Mouse (Mus musculus): ENCODE measurements at regions not wholly inside any gene's neighbourhood (a gene's known extent, or its start where the extent isn't known, plus 50 kb on each side); places are given as distances from the start of the nearest gene placed in this dataset.

DNA sequence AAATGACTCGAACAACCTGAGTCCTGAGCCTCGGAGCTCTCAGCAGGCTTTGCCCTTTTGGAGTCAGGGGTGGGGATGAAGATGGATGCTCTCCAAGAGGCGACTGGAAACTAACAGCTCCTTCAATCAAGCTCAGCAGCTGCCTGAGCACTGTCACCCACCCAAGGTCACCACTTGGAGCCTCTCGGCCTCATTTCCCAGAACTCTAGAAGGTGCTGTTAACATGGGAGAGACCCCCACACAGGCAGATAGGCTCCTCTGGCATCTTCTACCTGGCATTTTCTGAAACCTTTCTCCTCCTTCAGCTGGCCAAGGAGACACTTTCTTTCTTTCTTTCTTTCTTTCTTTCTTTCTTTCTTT lies 67.0 kb upstream of the Noct start:
- H3K4me3 ChIP-seq = no peak overlapping the region
- H3K36me3 ChIP-seq = no peaks in the 10 kb centered on the region
- WGBS = 10% methylated on average over 4 of the region's 4 CpGs
- no peak overlapping the region for H3K27ac ChIP-seq
- H3K27me3 ChIP-seq = no peaks in the 10 kb centered on the region
- 0 out of 2 replicates have a peak overlapping the region, but pooled peaks have one; percentile 36 for H3K9ac ChIP-seq
- no peaks in the 10 kb centered on the region for H3K9me3 ChIP-seq
- H3K4me1 ChIP-seq = peaks cover 30% of the 10 kb centered on the region
- peak overlapping the region; percentile 30 for H3K4me2 ChIP-seq
- no peak for ATAC-seq (ENCODE audit: insufficient number of reproducible peaks, insufficient read depth, low FRiP score, low TSS enrichment, low read depth)

DNA sequence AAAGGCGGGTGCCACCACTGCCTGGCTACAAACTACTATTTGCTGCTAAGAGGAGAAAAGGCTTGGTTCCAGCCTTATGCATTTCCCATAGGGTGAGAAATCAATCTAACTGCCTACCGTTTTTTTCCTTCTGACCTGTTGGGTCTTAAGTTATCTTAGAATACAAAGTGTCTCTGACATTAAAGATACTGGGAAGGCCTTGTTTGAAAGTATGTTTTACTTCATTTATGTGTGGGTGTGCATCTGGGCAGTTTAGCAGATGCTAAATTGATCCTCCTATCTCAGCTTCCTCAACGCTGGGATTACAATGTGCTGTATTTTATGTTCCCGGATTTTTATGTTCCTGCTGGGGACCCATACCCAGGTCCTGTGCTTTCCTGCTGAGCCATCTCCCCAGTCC lies 65.8 kb upstream of the Noct start:
- no peak overlapping the region for H3K9ac ChIP-seq
- no peak for ATAC-seq (ENCODE audit: insufficient number of reproducible peaks, insufficient read depth, low FRiP score, low TSS enrichment, low read depth)
- H3K9me3 ChIP-seq = no peaks in the 10 kb centered on the region
- no peak overlapping the region for H3K4me2 ChIP-seq
- H3K36me3 ChIP-seq = no peaks in the 10 kb centered on the region
- H3K27me3 ChIP-seq = no peaks in the 10 kb centered on the region
- H3K27ac ChIP-seq = no peak overlapping the region
- 66% methylated on average over 4 of the region's 4 CpGs for WGBS
- peaks cover 30% of the 10 kb centered on the region for H3K4me1 ChIP-seq
- H3K4me3 ChIP-seq = no peak overlapping the region

DNA sequence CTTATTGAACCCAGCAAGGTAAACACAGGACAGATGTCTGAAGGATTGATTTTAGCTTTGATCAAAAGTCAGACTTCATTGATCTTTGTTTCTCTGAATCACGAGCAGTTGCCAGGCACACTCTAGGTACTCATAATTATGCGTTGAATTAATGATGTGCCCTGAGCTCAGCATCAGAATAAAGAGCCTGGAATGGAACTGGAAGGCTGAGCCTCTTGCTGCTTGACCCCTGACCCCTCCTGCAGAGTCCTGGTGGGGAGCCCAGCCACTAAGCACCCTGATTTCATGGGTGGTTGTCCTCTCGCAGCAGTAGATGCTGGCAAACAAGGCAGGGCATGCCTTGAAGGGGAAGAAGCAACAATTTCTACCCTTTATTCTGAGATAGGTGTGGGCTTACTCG lies 64.9 kb upstream of the Noct start:
- no peak overlapping the region for H3K9ac ChIP-seq
- no peak overlapping the region for H3K27ac ChIP-seq
- ATAC-seq (ENCODE audit: insufficient number of reproducible peaks, insufficient read depth, low FRiP score, low TSS enrichment, low read depth) = no peak
- no peaks in the 10 kb centered on the region for H3K36me3 ChIP-seq
- no peak overlapping the region for H3K4me3 ChIP-seq
- H3K27me3 ChIP-seq = no peaks in the 10 kb centered on the region
- no peak overlapping the region for H3K4me2 ChIP-seq
- WGBS = 30% methylated on average over 4 of the region's 4 CpGs
- H3K9me3 ChIP-seq = no peaks in the 10 kb centered on the region
- peaks cover 30% of the 10 kb centered on the region for H3K4me1 ChIP-seq

DNA sequence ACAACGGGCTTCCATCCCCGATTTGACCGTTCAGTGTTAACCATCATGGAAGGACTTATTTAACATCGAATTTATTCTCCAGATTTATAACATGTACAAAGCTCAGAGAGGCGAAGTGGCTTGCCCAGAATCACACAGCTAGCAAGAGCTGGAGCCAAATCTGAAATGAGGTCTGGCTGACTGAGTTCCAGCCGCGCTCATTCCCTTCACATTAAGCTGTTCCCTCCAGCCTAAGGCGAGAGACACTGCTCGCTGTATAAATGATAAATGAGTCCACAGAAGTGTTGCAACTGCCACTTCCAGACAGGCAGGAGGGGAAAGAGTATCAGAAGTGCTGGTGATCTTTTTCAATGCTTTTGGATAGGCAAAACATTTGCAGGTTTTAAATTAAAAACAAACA lies 64.4 kb upstream of the Noct start:
- Histone ChIP-seq H3K4me3 (no peak overlapping the region), H3K9ac (no peak overlapping the region), H3K27ac (no peak overlapping the region), H3K4me1 (peaks cover 26% of the 10 kb centered on the region), H3K27me3 (no peaks in the 10 kb centered on the region), H3K4me2 (no peak overlapping the region), H3K9me3 (no peaks in the 10 kb centered on the region), H3K36me3 (no peaks in the 10 kb centered on the region)
- no peak for ATAC-seq (ENCODE audit: insufficient number of reproducible peaks, insufficient read depth, low FRiP score, low TSS enrichment, low read depth)
- 57% methylated on average over 9 of the region's 9 CpGs for WGBS

DNA sequence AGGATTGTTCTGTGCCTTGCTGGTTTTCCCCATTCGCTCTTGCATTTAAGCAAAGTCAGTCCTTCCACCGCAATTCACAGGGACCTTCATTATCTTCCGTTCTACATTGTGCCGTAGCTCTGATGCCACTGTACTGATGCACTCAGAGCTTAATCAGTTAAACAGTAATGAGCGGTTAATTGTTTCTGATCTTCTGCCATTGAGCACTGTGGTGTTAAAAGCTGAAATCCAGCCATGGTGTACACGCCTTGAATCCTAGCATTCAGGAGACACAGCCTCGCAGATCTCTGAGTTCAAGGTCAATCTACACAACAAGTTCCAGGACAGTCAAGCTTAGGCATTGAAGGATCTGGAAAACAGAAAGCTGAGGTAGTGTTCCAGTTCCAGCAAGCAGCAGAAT lies 63.6 kb upstream of the Noct start:
- Histone ChIP-seq H3K4me2 (no peak overlapping the region), H3K27ac (no peak overlapping the region), H3K4me1 (peaks cover 18% of the 10 kb centered on the region), H3K9ac (no peak overlapping the region), H3K9me3 (no peaks in the 10 kb centered on the region), H3K36me3 (no peaks in the 10 kb centered on the region), H3K4me3 (no peak overlapping the region), H3K27me3 (no peaks in the 10 kb centered on the region)
- WGBS = 87% methylated on average over 7 of the region's 7 CpGs
- no peak for ATAC-seq (ENCODE audit: insufficient number of reproducible peaks, insufficient read depth, low FRiP score, low TSS enrichment, low read depth)

DNA sequence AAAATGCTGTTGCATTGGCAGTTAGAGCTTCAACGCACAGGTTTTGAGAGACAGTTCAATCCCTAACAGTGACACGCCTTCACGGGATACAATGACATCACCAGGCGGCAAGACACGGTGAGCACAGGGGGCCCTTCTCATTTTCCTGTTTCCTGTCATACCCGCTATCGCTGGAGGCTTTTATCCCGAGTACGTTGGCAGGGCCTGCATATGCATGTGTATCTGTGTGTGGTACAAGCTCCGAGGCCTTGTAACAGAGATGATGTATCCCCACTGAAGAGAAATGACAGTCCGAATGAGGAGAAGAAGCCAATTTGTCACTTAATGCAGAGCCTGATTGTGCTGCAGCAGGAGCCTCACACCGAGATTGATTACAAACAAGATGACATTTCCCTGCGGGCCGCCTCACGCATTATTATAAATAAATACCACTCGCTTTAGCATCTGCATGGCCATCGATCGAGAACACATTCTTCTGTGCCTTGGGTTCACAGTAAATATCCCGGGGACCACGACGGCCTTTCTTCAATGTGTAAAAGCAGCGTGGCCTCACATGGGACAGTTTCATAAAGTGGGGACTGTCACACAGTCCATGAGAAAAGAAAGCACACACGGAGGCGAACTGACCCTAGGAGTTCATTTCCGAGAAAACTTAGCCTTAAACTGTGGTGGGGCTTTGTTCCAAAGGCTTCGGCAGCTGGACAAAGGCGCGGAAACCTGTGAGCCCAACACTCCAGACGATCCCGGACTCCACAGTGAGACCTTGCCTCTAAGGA lies 54.9 kb upstream of the Noct start:
- no peaks in the 10 kb centered on the region for H3K36me3 ChIP-seq
- H3K27me3 ChIP-seq = no peaks in the 10 kb centered on the region
- ATAC-seq (ENCODE audit: insufficient number of reproducible peaks, insufficient read depth, low FRiP score, low TSS enrichment, low read depth) = no peak
- no peak overlapping the region for H3K27ac ChIP-seq
- H3K9me3 ChIP-seq = no peaks in the 10 kb centered on the region
- 74% methylated on average over 30 of the region's 30 CpGs for WGBS
- H3K4me3 ChIP-seq = no peak overlapping the region
- H3K4me1 ChIP-seq = peaks cover 11% of the 10 kb centered on the region
- no peak overlapping the region for H3K4me2 ChIP-seq
- H3K9ac ChIP-seq = no peak overlapping the region

DNA sequence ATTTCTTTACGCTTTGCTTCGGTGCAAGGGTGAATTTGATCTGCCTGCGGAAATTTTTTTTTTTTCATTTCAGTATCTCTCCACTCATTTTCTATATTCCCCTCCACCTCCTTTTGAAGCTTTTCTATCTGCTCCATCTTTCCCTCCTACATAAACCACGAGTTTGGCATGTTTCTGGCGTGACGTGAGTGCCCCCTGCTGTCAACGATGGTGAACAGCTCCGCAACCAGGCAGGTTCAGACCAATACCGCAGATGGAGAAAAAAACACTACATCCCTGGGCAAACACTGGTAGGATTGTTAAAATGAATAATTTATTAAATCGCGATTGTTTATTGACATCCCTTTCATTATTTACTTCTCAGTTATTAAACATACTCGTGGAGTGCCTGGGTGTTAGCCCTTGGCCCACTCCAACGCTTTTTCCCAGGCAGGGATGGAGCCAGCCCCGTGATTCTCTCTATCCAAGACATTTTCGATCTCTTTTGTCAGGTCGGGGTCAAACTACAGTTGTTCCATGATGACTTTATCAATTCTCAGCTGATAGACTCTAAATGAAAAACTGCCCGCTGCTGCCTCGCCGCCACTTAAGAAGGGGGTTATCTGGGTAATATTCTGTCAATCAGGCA lies 53.9 kb upstream of the Noct start:
- H3K4me1 ChIP-seq = peaks cover 14% of the 10 kb centered on the region
- no peak overlapping the region for H3K4me3 ChIP-seq
- no peak for ATAC-seq (ENCODE audit: insufficient number of reproducible peaks, insufficient read depth, low FRiP score, low TSS enrichment, low read depth)
- no peaks in the 10 kb centered on the region for H3K9me3 ChIP-seq
- H3K36me3 ChIP-seq = no peaks in the 10 kb centered on the region
- no peak overlapping the region for H3K27ac ChIP-seq
- no peak overlapping the region for H3K9ac ChIP-seq
- WGBS = 25% methylated on average over 19 of the region's 19 CpGs
- H3K27me3 ChIP-seq = no peaks in the 10 kb centered on the region
- no peak overlapping the region for H3K4me2 ChIP-seq
